Mouse (Mus musculus) layer of hippocampus, postnatal 25 days (tissue): Measurements from ENCODE around the gene Etl4. TPM values are rescaled to one million over a fixed set of nuclear protein-coding genes. Genes with fewer than 3 reads are reported as not detected.

Source experiments
- DNase-seq, 2 experiments: peaks; one replicate each; pipeline ENCODE4 v3.0.0; 2022; ENCODE audit warnings: mixed read lengths in 2 of 2, low spot score in 1 of 2; ENCODE audit errors: extremely low spot score in 1 of 2
- total RNA-seq, 2 experiments: library from RNA; stranded (reverse); gene quantifications; 2 replicates each; pipeline ENCODE4 v1.2.3; 2021

Gene Etl4
- total RNA-seq, 2 experiments from 2014 or later = 67.0 to 77.8 TPM

- no peak for DNase-seq
These were observed 512.7 kb downstream of the Etl4 start for GRCm38 (mm10) chr2:20422275-20422674.

GRCm38 (mm10) chr2:20433656-20434055 lies 524.1 kb downstream of the Etl4 start:
- no peak for DNase-seq

DNA sequence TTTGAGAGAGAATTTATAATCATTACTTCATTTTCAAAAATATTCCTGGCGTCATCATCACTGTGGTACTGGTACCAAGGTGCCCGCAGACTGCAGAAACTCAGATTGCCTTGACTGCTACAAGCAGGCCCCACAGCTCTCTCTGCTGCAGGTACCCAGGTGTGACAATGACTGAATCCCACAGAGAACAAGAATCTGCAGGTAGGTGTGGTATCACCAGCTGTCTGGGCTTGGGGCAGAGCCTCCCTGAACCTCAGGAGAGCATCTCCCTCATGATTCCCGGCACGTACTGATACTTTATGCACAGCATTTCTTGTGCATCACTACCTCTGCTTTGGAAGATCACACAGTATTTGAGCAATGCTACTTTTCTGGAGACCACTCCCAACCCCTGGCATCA lies 526.0 kb downstream of the Etl4 start:
- no peak for DNase-seq

DNA sequence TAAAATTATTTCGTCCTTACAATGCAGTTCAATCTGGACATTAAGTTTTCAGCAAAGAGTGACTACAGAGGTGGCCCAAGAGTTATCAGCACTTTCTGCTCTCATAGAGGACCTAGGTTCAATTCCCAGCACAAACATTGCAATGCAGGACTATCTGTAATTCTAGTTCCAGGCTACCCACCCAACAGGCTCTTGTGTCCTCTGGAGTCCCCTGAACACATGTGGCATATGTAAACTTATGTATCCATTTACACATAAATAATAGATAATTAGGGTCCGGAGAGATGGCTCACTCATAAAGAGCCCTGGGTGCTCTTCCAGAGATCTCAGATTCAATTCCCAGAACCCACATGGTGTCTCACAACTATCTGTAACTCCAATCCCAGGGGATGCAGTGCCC lies 533.2 kb downstream of the Etl4 start:
- no peak for DNase-seq

DNA sequence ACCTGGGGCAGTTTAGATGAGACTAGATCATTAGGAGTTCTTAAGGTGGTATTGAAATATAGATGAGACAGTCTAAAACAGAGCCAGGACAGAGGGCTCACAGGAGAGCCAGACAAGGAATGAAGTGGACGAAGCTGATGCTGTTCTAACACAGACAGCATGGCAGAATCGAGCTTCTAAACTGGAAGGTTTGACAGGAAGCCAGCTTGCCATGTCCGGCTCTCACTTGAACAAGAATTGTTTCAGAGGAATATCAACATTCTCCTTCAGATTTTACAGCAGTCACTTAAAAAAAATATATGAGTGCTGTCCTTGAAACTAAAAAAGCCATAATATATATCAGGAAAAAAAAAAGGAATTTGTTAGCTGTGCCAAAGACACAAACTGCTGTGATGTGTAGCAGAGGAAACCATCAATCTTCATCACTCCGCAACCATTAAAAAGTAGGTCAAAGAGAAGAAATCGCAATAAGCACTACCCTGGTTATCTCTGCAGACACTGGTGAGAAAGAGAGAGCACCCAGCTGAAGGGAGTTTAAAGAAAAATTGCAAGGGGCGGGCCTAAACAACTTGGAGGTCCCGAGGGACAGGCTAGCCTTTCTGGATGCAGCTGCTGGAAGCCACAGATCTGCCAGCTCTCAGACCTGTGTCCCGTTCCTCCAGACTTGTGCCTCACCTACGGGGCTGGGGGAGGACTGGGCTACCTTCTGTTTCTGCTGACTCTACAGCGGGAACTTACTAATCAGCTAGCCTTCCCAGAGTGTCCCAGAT lies 534.3 kb downstream of the Etl4 start:
- no peak for DNase-seq

- no peak for DNase-seq
These were observed 535.9 kb downstream of the Etl4 start for GRCm38 (mm10) chr2:20445156-20446155.

GRCm38 (mm10) chr2:20446180-20446579 lies 536.6 kb downstream of the Etl4 start:
- no peak for DNase-seq

DNA sequence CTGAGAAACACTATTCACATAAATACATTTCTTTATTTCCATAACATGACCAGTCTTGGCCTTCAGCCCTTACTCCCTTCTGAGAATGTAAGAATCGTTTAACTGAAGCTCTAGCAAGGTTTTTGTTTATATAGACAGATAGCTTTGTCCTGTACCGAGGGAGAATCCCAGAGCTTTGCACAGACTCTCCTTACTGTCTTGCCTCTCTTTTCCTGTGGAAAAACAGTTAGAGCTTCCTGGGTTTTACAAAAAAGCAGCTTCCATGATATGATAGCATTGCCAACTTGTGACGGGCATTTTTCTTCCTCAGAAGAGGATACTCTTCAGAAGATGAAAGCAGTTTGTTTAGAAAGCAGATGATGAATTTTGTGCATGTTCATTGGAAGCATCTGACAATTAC lies 541.4 kb downstream of the Etl4 start:
- DNase-seq = no peak

GRCm38 (mm10) chr2:20453506-20454206 lies 544.1 kb downstream of the Etl4 start:
- DNase-seq = no peak

DNA sequence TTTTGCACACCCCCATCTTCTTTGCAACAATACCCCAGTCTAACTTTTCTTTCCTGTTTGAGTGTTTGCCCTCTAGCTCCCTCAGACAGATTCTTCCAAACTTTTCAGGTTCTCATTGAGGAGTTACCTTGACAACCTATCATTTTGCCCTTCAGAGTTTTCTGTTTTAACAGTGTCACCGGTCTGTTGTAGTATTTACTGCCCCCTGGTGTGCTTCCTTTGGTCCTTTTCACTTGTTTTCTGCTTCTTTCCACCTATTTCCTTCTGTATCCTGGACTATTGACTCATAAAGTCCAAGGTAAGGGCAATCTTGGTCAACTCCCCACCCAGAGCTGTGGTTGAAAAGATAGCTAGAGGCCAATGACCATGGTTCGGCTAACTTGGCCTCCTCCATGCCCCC lies 569.6 kb downstream of the Etl4 start:
- DNase-seq = no peak

DNA sequence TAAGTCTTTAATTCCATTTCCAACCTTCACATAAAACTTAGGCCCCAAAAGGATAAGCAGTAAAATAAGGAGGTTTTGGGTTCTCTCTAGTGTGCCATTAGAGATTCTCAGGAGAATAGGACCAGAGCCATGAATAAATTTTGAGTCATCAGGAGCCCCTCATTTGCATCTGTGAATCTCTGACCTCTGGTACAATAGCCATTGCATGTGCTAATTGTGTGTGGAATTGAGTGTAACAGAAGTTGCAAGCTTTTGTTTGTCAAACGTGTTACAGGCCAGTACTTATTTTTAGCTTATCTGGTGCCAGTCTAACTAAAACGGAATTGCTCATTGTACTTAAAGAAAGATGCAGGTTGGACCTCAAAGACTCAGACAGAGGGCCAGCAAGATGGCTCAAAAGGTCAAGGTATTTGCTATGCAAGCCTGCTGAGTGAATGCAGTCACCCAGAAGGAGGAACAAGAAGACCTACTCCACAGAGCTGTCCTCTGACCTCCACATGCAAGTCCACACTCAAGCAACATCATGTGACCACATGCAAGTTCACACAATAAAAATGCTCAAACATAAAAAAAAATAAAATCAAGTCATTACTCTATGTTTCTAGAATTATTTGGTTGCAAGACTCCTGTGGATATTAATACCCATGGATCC lies 576.7 kb downstream of the Etl4 start:
- no peak for DNase-seq

- DNase-seq = no peak
These were observed 579.5 kb downstream of the Etl4 start for GRCm38 (mm10) chr2:20489090-20489489.

DNA sequence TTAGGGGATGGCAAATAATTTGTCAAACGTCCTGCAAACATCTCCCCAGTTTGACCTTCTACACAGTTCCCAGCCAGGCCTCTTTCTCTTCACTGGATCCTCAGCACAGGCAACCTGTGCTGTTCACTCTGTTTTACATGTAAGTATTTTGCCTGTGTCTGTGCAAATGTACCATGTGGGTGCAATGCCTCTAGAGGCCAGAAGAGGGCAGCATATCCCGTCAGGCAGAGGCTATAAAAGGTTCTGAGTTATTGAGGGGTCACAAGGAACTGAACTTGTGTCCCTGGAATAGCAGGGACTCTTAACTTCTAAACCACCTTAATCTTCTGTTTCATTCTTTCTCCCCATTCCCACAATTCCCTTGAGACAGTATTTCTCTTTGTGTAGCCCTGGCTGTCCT lies 582.5 kb downstream of the Etl4 start:
- no peak for DNase-seq

DNA sequence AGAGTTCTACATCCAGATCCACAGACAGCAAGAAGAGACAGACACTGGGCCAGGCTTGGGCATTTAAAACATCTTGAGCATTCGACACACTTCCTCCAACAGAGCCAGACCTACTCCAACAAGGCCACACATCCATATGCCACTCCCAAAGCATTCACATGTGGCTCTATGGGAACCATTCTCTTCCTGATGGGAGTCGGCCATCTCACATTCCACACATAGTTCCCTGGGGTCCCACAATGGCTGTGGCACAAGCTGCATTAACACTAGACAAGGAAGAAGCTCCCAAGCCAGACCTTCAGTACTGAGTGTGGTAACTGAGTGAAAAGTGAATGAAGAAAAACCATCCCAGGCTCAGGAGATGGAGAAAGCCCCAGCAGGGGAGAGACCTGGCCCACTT lies 584.2 kb downstream of the Etl4 start:
- no peak for DNase-seq

DNA sequence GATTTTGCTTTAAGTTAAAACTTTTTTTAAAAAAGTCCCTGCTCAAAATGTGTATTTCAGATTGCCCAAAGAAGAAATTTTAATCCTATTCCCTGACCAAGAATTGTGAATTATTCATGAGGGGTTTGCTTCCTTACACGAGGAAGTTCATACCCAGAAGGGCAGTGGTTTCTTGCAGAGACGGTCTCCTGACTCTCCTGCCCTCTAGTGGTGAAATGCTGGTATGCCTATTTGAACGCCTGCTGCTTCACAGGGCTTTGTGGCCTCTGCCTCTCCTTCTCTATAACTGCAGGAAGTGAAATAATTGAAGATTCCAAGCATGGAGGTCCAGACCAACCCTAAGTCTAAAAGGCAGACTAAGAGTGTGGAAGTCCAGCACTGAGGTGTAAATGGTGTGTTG lies 585.1 kb downstream of the Etl4 start:
- peak; percentile 20 to 61 for DNase-seq

DNA sequence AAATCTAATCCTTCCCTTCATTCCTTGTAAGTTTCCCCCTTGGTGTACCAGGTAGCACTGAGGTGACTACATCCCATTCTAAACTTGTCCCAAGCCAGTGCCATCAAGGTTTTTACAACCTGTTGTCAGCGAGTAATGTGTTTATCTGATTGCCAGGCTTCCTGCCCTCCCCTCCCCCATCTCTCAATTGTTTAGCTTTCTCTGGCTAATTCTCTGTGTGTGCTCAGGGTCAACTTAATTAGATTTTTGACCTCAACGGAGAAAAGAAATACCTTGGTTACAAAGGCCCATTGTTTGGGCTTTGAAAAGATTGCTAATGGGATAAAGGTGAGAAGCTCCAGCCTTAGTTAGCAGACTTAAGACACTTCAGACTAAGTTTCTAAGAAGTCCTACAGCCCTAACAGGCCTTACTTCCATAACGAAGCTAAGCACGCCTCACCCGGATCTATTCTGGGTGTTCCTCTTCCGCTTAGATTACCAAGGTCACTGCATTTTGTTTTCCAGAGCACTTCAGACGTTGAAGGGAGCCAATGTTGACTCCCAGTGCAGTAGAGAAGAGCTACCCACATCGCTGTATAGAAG lies 586.7 kb downstream of the Etl4 start:
- no peak for DNase-seq

GRCm38 (mm10) chr2:20507832-20508723 lies 598.5 kb downstream of the Etl4 start:
- DNase-seq = no peak

DNA sequence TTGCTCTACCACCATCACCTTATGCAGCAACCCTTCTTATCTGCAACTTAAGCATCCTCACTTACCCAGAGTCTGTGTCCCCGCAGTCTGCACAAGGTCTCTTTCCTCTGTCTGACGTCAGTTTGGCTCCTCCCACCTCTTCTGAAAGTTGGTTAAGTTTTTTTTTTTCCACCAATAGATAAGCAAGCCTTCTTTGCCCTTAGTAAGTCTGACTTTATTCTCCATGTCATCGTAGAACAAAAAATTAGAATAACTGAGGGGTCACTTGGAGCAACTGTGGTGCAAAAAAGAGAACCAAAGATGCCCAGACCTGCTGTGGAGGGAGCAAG lies 599.1 kb downstream of the Etl4 start:
- DNase-seq = no peak

- DNase-seq = no peak
These were observed 600.5 kb downstream of the Etl4 start for GRCm38 (mm10) chr2:20510061-20510460.
